Mouse (Mus musculus) ES-E14 (cell line): ENCODE results near the gene Cep131. TPM values are rescaled to one million over a fixed set of nuclear protein-coding genes. Genes with fewer than 3 reads are reported as not detected.

ENCODE experiments used
- DNase-seq: peaks from one replicate; pipeline ENCODE4 v3.0.0-alpha.2; 2013; ENCODE audit warnings: low read depth, low spot score
- H3K27ac ChIP-seq: 2 replicates; pipeline ENCODE4 v1.5.1; 2012; ENCODE audit warnings: low read depth, mild to moderate bottlenecking, low read length, moderate library complexity, mixed read lengths; ENCODE audit not compliant: poor library complexity, insufficient read depth, severe bottlenecking
- H3K36me3 ChIP-seq: 2 replicates; pipeline ENCODE4 v1.6.1; 2012; ENCODE audit warnings: mild to moderate bottlenecking, low read length, moderate library complexity, mixed read lengths; ENCODE audit not compliant: control insufficient read depth, poor library complexity, insufficient read depth, severe bottlenecking
- H3K4me1 ChIP-seq, 2 experiments: fragments of 150-350 bp in 1 of 2; sonication (generic) in 1 of 2; 2 replicates each; pipeline ENCODE4 v1.6.1; 2012; ENCODE audit warnings: low read length in 2 of 2, mild to moderate bottlenecking in 1 of 2, mixed read lengths in 1 of 2; ENCODE audit not compliant: control insufficient read depth in 2 of 2, insufficient read depth in 2 of 2, poor library complexity in 1 of 2
- H3K4me3 ChIP-seq, 2 experiments: fragments of 150-350 bp in 1 of 2; sonication (generic) in 1 of 2; 2 replicates each; pipeline ENCODE4 v1.5.1; 2012; ENCODE audit warnings: low read length in 2 of 2, low read depth in 1 of 2, mild to moderate bottlenecking in 1 of 2, mixed read lengths in 1 of 2; ENCODE audit not compliant: insufficient read depth in 1 of 2, poor library complexity in 1 of 2, severe bottlenecking in 1 of 2
- H3K9ac ChIP-seq: 2 replicates; pipeline ENCODE4 v1.6.1; 2012; ENCODE audit warnings: low read depth, mild to moderate bottlenecking, low read length, mixed read lengths; ENCODE audit not compliant: poor library complexity, insufficient read depth, severe bottlenecking
- H3K9me3 ChIP-seq: fragments of 150-350 bp; sonication (generic); 2 replicates; pipeline ENCODE4 v1.6.1; 2012; ENCODE audit warnings: low read depth, mild to moderate bottlenecking, low read length; ENCODE audit not compliant: control insufficient read depth, insufficient read depth
- CHD2 ChIP-seq: IDR thresholded peaks from 2 replicates; pipeline ENCODE4 v1.6.1; 2014; ENCODE audit warnings: mild to moderate bottlenecking, low read depth, low read length, inconsistent platforms
- HCFC1 ChIP-seq: IDR thresholded peaks from 2 replicates; pipeline ENCODE4 v1.6.1; 2012; ENCODE audit warnings: low read length, inconsistent platforms, borderline replicate concordance; ENCODE audit not compliant: insufficient read depth
- MAFK ChIP-seq: IDR thresholded peaks from 2 replicates; pipeline ENCODE4 v1.6.1; 2014; ENCODE audit warnings: mild to moderate bottlenecking, low read depth, low read length, inconsistent platforms; ENCODE audit not compliant: insufficient read depth
- ZC3H11A ChIP-seq: IDR thresholded peaks from 2 replicates; pipeline ENCODE4 v1.6.1; 2012; ENCODE audit warnings: low read depth, mild to moderate bottlenecking, inconsistent platforms, low read length, borderline replicate concordance
- ZNF384 ChIP-seq: IDR thresholded peaks from 2 replicates; pipeline ENCODE4 v1.6.1; 2012; ENCODE audit warnings: low read depth, low read length, inconsistent platforms
- in situ Hi-C, 2 experiments: fragments of 600-800 bp; cut with MboI; formaldehyde crosslinking; loops; one replicate each; pipeline ENCODE4 v1.15.1; 2025; ENCODE audit warnings: low sequenced_read_pairs in 2 of 2, inconsistent platforms in 1 of 2; ENCODE audit not compliant: unreplicated experiment in 2 of 2
- total RNA-seq: library from RNA; depleted of rRNA; stranded (reverse); fragments of 300-350 nt; gene quantifications from 2 replicates; pipeline ENCODE4 v1.2.3, GENCODE M21; 2012

Gene Cep131
- total RNA-seq, 1 experiment: 24.0 TPM

- Histone ChIP-seq H3K4me3 (peak overlapping the region; percentile 4 to 14; a peak in 2 of 4 replicates), H3K27ac (no peak overlapping the region), H3K9me3 (no peaks in the 10 kb centered on the region), H3K36me3 (no peaks in the 10 kb centered on the region), H3K9ac (no peak overlapping the region), H3K4me1 (peaks cover 1 to 13% of the 10 kb centered on the region in 2 experiments; a peak in 2 of 4 replicates)
- TF ChIP-seq CHD2 (no peak), ZNF384 (no peak), ZC3H11A (no peak), HCFC1 (no peak), MAFK (no peak)
- in situ Hi-C loops: no loop called here
- no peak for DNase-seq
Observed at GRCm38 (mm10) chr11:120048252-120048556, 38.4 kb downstream of the Cep131 start.

GRCm38 (mm10) chr11:120047531-120048251 is 38.9 kb downstream of the Cep131 start:
- Histone ChIP-seq H3K36me3 (no peaks in the 10 kb centered on the region), H3K27ac (no peak overlapping the region), H3K4me3 (peak overlapping the region; percentile 36 to 76; a peak in 2 of 4 replicates), H3K9ac (no peak overlapping the region), H3K4me1 (peaks cover 1 to 13% of the 10 kb centered on the region in 2 experiments; a peak in 2 of 4 replicates), H3K9me3 (no peaks in the 10 kb centered on the region)
- in situ Hi-C loops: no loop called here
- TF ChIP-seq MAFK (no peak), CHD2 (no peak), ZC3H11A (no peak), ZNF384 (no peak), HCFC1 (no peak)
- no peak for DNase-seq

- Histone ChIP-seq H3K9me3 (no peaks in the 10 kb centered on the region), H3K27ac (no peak within 1 kb of the TSS), H3K4me1 (peaks cover 1 to 13% of the 10 kb centered on the region in 2 experiments; a peak in 2 of 4 replicates), H3K4me3 (peak within 1 kb of the TSS; percentile 61 to 76), H3K9ac (peak within 1 kb of the TSS; percentile 66), H3K36me3 (no peaks in the 10 kb centered on the region)
- DNase-seq: no peak
- TF ChIP-seq ZNF384 (no peak), CHD2 (no peak), MAFK (no peak), ZC3H11A (no peak), HCFC1 (no peak)
- in situ Hi-C loops: no loop called here
Observed at GRCm38 (mm10) chr11:120046553-120047191, 40.0 kb downstream of the Cep131 start, which contains the start of gene Aatk. Aatk (minus strand) TSS chr11:120047167.

- H3K27ac ChIP-seq: no peak overlapping the region
- DNase-seq: no peak
- in situ Hi-C loops: no loop called here
Observed at GRCm38 (mm10) chr11:120045839-120046552, 40.6 kb downstream of the Cep131 start.

More at GRCm38 (mm10) chr11:120045839-120046552, 40.6 kb downstream of the Cep131 start:
- Histone ChIP-seq H3K9me3 (no peaks in the 10 kb centered on the region), H3K4me3 (peak overlapping the region; percentile 61 to 76; a peak in 2 of 4 replicates), H3K4me1 (peaks cover 1 to 11% of the 10 kb centered on the region in 2 experiments; a peak in 2 of 4 replicates), H3K36me3 (no peaks in the 10 kb centered on the region), H3K9ac (no peak overlapping the region)
- no peak for TF ChIP-seq ZNF384
- TF ChIP-seq ZC3H11A: no peak
- TF ChIP-seq MAFK: no peak
- no peak for TF ChIP-seq CHD2
- no peak for TF ChIP-seq HCFC1
